Mouse (Mus musculus) midbrain, embryonic 15.5 days (tissue): ENCODE measurements around the gene Ryk. TPM values are rescaled to one million over a fixed set of nuclear protein-coding genes. Genes with fewer than 3 reads are reported as not detected.

Experiments used
- ATAC-seq: fragments of 200-750 bp; cut with Nextera tagmentation; replicated peaks from 2 replicates; pipeline ENCODE4 v1.8.0; 2017; ENCODE audit warnings: moderate TSS enrichment
- H3K27ac ChIP-seq: fragments of 300-500 bp; sonication (generic); 2 replicates; pipeline ENCODE4 v1.5.1; 2015; ENCODE audit warnings: mild to moderate bottlenecking, inconsistent platforms
- H3K27me3 ChIP-seq: fragments of 300-500 bp; sonication (generic); replicated peaks from 2 replicates; pipeline ENCODE4 v1.6.1; 2015; ENCODE audit warnings: inconsistent platforms
- H3K36me3 ChIP-seq: fragments of 300-500 bp; sonication (generic); replicated peaks from 2 replicates; pipeline ENCODE4 v1.6.1; 2015; ENCODE audit warnings: inconsistent platforms
- H3K4me1 ChIP-seq: fragments of 300-500 bp; sonication (generic); 2 replicates; pipeline ENCODE4 v1.6.1; 2015; ENCODE audit warnings: inconsistent platforms
- H3K4me2 ChIP-seq: fragments of 300-500 bp; sonication (generic); 2 replicates; pipeline ENCODE4 v1.6.1; 2015; ENCODE audit warnings: inconsistent platforms, mild to moderate bottlenecking, moderate library complexity
- H3K4me3 ChIP-seq: fragments of 300-500 bp; sonication (generic); 2 replicates; pipeline ENCODE4 v1.5.1; 2015; ENCODE audit warnings: mild to moderate bottlenecking, inconsistent platforms
- H3K9ac ChIP-seq: fragments of 300-500 bp; sonication (generic); 2 replicates; pipeline ENCODE4 v1.6.1; 2015; ENCODE audit warnings: mild to moderate bottlenecking, inconsistent platforms
- H3K9me3 ChIP-seq: fragments of 300-500 bp; sonication (generic); 2 replicates; pipeline ENCODE4 v1.6.1; 2016; ENCODE audit warnings: inconsistent platforms
- WGBS: fragments of 180-500 bp; shearing (Covaris S2); methylation state at CpG from one replicate; pipeline ENCODE4 v1.1.7; 2015; ENCODE audit warnings: mixed read lengths; 5-methylcytosine and 5-hydroxymethylcytosine counted together
- polyA plus RNA-seq: library from polyadenylated mRNA; unstranded; fragments of >200 nt; fragmentation: Nextera tagmentation; extraction: Ambion mirVana; gene quantifications from 2 replicates; pipeline ENCODE4 v1.2.1, GENCODE M21; 2015

Ryk gene
- polyA plus RNA-seq, 1 experiment from 2014 or later = 12.5 TPM

GRCm38 (mm10) chr9:102836279-102836678 is 1.6 kb downstream of the Ryk start:
- H3K4me1 ChIP-seq = peaks cover 43% of the 10 kb centered on the region
- no peak for ATAC-seq
- peak overlapping the region; percentile 85 for H3K4me3 ChIP-seq
- H3K4me2 ChIP-seq = peak overlapping the region; percentile 60
- H3K9ac ChIP-seq = 0 out of 2 replicates have a peak overlapping the region, but pooled peaks have one; percentile 86
- H3K27ac ChIP-seq = no peak overlapping the region
- 61% methylated on average over 9 of the region's 9 CpGs for WGBS
- H3K36me3 ChIP-seq = no peaks in the 10 kb centered on the region
- H3K9me3 ChIP-seq = no peaks in the 10 kb centered on the region
- no peaks in the 10 kb centered on the region for H3K27me3 ChIP-seq

GRCm38 (mm10) chr9:102840792-102841778 is 6.4 kb downstream of the Ryk start:
- peak overlapping the region; percentile 12 for H3K4me2 ChIP-seq
- no peaks in the 10 kb centered on the region for H3K27me3 ChIP-seq
- whole genome bisulfite sequencing = 23% methylated on average over 16 of the region's 16 CpGs
- H3K9me3 ChIP-seq = no peaks in the 10 kb centered on the region
- no peak overlapping the region for H3K9ac ChIP-seq
- no peak for ATAC-seq
- H3K4me3 ChIP-seq = no peak overlapping the region
- H3K27ac ChIP-seq = 0 out of 2 replicates have a peak overlapping the region, but pooled peaks have one; percentile 20
- peaks cover 51% of the 10 kb centered on the region for H3K4me1 ChIP-seq
- no peaks in the 10 kb centered on the region for H3K36me3 ChIP-seq

GRCm38 (mm10) chr9:102841832-102842231 is 7.1 kb downstream of the Ryk start:
- Histone ChIP-seq H3K4me1 (peaks cover 43% of the 10 kb centered on the region), H3K9ac (no peak overlapping the region), H3K27ac (no peak overlapping the region)

GRCm38 (mm10) chr9:102842498-102842897 is 7.8 kb downstream of the Ryk start:
- peaks cover 41% of the 10 kb centered on the region for H3K4me1 ChIP-seq
- WGBS = 54% methylated on average over 8 of the region's 8 CpGs
- no peaks in the 10 kb centered on the region for H3K9me3 ChIP-seq
- H3K9ac ChIP-seq = no peak overlapping the region
- no peaks in the 10 kb centered on the region for H3K36me3 ChIP-seq
- H3K27ac ChIP-seq = no peak overlapping the region
- no peak overlapping the region for H3K4me2 ChIP-seq
- ATAC-seq = no peak
- no peaks in the 10 kb centered on the region for H3K27me3 ChIP-seq
- no peak overlapping the region for H3K4me3 ChIP-seq

More at GRCm38 (mm10) chr9:102841832-102842231, 7.1 kb downstream of the Ryk start:
- no peak for ATAC-seq
- Histone ChIP-seq H3K9me3 (no peaks in the 10 kb centered on the region), H3K36me3 (no peaks in the 10 kb centered on the region), H3K4me2 (no peak overlapping the region), H3K4me3 (no peak overlapping the region), H3K27me3 (no peaks in the 10 kb centered on the region)
- WGBS = 22% methylated on average over 1 of the region's 1 CpGs

- WGBS = 52% methylated on average over 4 of the region's 4 CpGs
- no peak overlapping the region for H3K27ac ChIP-seq
- peaks cover 47% of the 10 kb centered on the region for H3K4me1 ChIP-seq
Measured at GRCm38 (mm10) chr9:102843577-102843976, 8.9 kb downstream of the Ryk start.

GRCm38 (mm10) chr9:102845851-102846250 is 11.1 kb downstream of the Ryk start:
- no peaks in the 10 kb centered on the region for H3K27me3 ChIP-seq
- H3K4me2 ChIP-seq = no peak overlapping the region
- H3K9ac ChIP-seq = no peak overlapping the region
- H3K9me3 ChIP-seq = no peaks in the 10 kb centered on the region
- H3K27ac ChIP-seq = no peak overlapping the region
- 72% methylated on average over 6 of the region's 6 CpGs for WGBS
- H3K4me3 ChIP-seq = no peak overlapping the region
- no peaks in the 10 kb centered on the region for H3K36me3 ChIP-seq
- no peak for ATAC-seq
- H3K4me1 ChIP-seq = peaks cover 36% of the 10 kb centered on the region

More at GRCm38 (mm10) chr9:102843577-102843976, 8.9 kb downstream of the Ryk start:
- no peak overlapping the region for H3K9ac ChIP-seq
- H3K9me3 ChIP-seq = no peaks in the 10 kb centered on the region
- ATAC-seq = no peak
- no peak overlapping the region for H3K4me2 ChIP-seq
- H3K4me3 ChIP-seq = no peak overlapping the region
- H3K27me3 ChIP-seq = no peaks in the 10 kb centered on the region
- no peaks in the 10 kb centered on the region for H3K36me3 ChIP-seq

- Histone ChIP-seq H3K9ac (no peak overlapping the region), H3K4me3 (no peak overlapping the region), H3K27me3 (no peaks in the 10 kb centered on the region), H3K36me3 (no peaks in the 10 kb centered on the region), H3K27ac (no peak overlapping the region), H3K4me1 (peaks cover 31% of the 10 kb centered on the region), H3K9me3 (no peaks in the 10 kb centered on the region), H3K4me2 (no peak overlapping the region)
- 90% methylated on average over 5 of the region's 5 CpGs for WGBS
- ATAC-seq = no peak
Measured at GRCm38 (mm10) chr9:102846348-102846747, 11.6 kb downstream of the Ryk start.

GRCm38 (mm10) chr9:102852076-102853022 is 17.6 kb downstream of the Ryk start:
- H3K27me3 ChIP-seq = no peaks in the 10 kb centered on the region
- 0 out of 2 replicates have a peak, but pooled peaks cover 3% of the 10 kb centered on the region for H3K36me3 ChIP-seq
- H3K4me2 ChIP-seq = no peak overlapping the region
- H3K4me3 ChIP-seq = no peak overlapping the region
- H3K9ac ChIP-seq = no peak overlapping the region
- 89% methylated on average over 13 of the region's 13 CpGs for WGBS
- H3K27ac ChIP-seq = no peak overlapping the region
- H3K4me1 ChIP-seq = peaks cover 10% of the 10 kb centered on the region
- no peaks in the 10 kb centered on the region for H3K9me3 ChIP-seq
- ATAC-seq = no peak

GRCm38 (mm10) chr9:102857856-102858255 is 23.1 kb downstream of the Ryk start:
- 91% methylated on average over 2 of the region's 2 CpGs for WGBS
- Histone ChIP-seq H3K4me1 (no peaks in the 10 kb centered on the region), H3K9me3 (no peaks in the 10 kb centered on the region), H3K4me2 (no peak overlapping the region), H3K27me3 (no peaks in the 10 kb centered on the region), H3K9ac (no peak overlapping the region), H3K4me3 (no peak overlapping the region), H3K27ac (no peak overlapping the region), H3K36me3 (0 out of 2 replicates have a peak, but pooled peaks cover 3% of the 10 kb centered on the region)
- no peak for ATAC-seq

GRCm38 (mm10) chr9:102858283-102858682 is 23.6 kb downstream of the Ryk start:
- 86% methylated on average over 5 of the region's 5 CpGs for WGBS
- Histone ChIP-seq H3K4me3 (no peak overlapping the region), H3K9me3 (no peaks in the 10 kb centered on the region), H3K9ac (no peak overlapping the region), H3K27me3 (no peaks in the 10 kb centered on the region), H3K4me1 (no peaks in the 10 kb centered on the region), H3K4me2 (no peak overlapping the region), H3K36me3 (0 out of 2 replicates have a peak, but pooled peaks cover 3% of the 10 kb centered on the region), H3K27ac (no peak overlapping the region)
- no peak for ATAC-seq

GRCm38 (mm10) chr9:102859399-102859798 is 24.7 kb downstream of the Ryk start:
- H3K4me3 ChIP-seq = no peak overlapping the region
- H3K9ac ChIP-seq = no peak overlapping the region
- WGBS = 80% methylated on average over 5 of the region's 5 CpGs
- H3K36me3 ChIP-seq = 0 out of 2 replicates have a peak, but pooled peaks cover 3% of the 10 kb centered on the region
- no peak overlapping the region for H3K27ac ChIP-seq
- peaks cover 10% of the 10 kb centered on the region for H3K4me1 ChIP-seq
- ATAC-seq = no peak
- H3K4me2 ChIP-seq = no peak overlapping the region
- H3K27me3 ChIP-seq = no peaks in the 10 kb centered on the region
- no peaks in the 10 kb centered on the region for H3K9me3 ChIP-seq

GRCm38 (mm10) chr9:102859963-102860362 is 25.2 kb downstream of the Ryk start:
- H3K4me2 ChIP-seq = no peak overlapping the region
- ATAC-seq = no peak
- H3K4me3 ChIP-seq = no peak overlapping the region
- no peak overlapping the region for H3K9ac ChIP-seq
- no peaks in the 10 kb centered on the region for H3K27me3 ChIP-seq
- H3K4me1 ChIP-seq = peaks cover 14% of the 10 kb centered on the region
- no peaks in the 10 kb centered on the region for H3K9me3 ChIP-seq
- H3K36me3 ChIP-seq = 0 out of 2 replicates have a peak, but pooled peaks cover 3% of the 10 kb centered on the region
- no peak overlapping the region for H3K27ac ChIP-seq
- WGBS = 94% methylated on average over 10 of the region's 10 CpGs
